Mouse (Mus musculus) adrenal gland, adult 18-20 months (tissue): ENCODE measurements around the gene G6pdx. TPM values are rescaled to one million over a fixed set of nuclear protein-coding genes. Genes with fewer than 3 reads are reported as not detected.

Experiments used
- DNase-seq, 2 experiments: peaks; one replicate each; pipeline ENCODE4 v3.0.0; 2021 to 2022; ENCODE audit warnings: low spot score in 2 of 2
- long read RNA-seq, 2 experiments: library from polyadenylated mRNA; stranded (forward); transcript quantifications; one replicate each; pipeline ENCODE4 v2.0.0; 2021
- total RNA-seq, 2 experiments: library from RNA; stranded (reverse); gene quantifications; 1 replicate in 1 of 2; 2 replicates in 1 of 2; pipeline ENCODE4 v1.2.3; 2021

G6pdx gene
- total RNA-seq: 100 to 1,000 TPM; 195 to 261 TPM
- long read RNA-seq, experiment 1, transcript G6pdx-201 (13 exons, 2,652 nt): major isoform, 99 of 110 reads
- long read RNA-seq, experiment 1, partial matches to known transcripts: 8 of 110 reads
- long read RNA-seq, experiment 1, other reads (novel, unspliced or antisense): 3 of 110 reads
- long read RNA-seq, experiment 2, transcript G6pdx-201 (13 exons, 2,652 nt): major isoform, 68 of 99 reads
- long read RNA-seq, experiment 2, partial matches to known transcripts: 29 of 99 reads
- long read RNA-seq, experiment 2, other reads (novel, unspliced or antisense): 1 of 99 reads

- peak; percentile 80 for DNase-seq
These were observed at the start of gene G6pdx for GRCm38 (mm10) chrX:74428826-74429276. TSS of gene G6pdx (minus strand) at chrX:74429194.

DNA sequence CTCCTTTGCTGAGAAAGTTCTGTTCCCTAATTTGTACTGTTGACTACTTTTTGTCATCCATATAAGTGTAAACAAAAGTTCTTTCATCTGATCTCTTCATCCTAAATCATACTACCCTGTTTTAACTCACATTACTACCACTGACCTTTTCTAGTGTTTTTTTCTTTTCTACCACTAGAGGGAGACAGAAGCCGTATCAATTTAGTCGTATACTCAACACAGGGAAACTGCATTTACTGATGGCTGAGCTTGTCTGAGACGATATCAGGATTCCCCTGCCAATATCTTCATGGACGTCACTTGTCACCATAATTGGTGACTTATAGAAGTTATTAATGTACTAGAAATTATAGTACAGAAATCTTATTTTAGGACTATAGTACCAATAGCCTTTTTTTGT, 23.8 kb upstream of the G6pdx start:
- no peak for DNase-seq

DNA sequence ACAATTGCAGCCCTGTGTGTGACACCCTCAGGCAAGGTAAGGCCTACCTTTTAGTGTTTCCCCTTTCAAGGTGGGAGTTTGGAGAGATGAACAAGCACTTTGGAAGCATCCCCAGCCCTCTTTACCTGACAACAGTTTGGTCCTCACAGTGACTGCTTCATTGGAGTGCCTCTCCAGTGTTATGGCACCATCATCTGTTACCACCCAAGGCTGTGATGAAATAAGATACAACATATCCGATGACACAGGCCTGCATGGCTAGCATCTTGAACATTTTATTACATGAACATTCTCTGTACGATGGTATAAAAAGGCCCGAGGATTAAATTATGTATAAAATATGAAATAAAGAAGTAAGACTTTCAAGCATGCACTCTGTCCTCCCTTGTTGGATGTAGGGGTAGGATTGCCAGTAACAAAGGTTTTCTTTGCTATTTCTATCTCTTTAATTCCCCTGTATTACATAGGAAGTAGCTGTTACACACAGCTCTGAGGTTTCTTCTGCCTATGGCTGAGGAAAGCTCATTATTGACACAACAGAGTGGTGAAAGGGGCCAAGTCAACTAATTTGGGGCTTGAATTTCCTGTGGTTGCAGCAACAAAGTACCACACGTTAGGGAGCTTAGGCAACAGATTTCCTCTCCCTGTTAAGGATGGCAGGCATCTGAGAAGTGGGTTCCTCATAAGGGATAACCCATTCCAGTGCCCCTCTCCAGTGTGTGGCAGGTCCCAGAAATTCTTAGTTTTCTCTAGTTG, 22.3 kb upstream of the G6pdx start:
- no peak for DNase-seq

DNA sequence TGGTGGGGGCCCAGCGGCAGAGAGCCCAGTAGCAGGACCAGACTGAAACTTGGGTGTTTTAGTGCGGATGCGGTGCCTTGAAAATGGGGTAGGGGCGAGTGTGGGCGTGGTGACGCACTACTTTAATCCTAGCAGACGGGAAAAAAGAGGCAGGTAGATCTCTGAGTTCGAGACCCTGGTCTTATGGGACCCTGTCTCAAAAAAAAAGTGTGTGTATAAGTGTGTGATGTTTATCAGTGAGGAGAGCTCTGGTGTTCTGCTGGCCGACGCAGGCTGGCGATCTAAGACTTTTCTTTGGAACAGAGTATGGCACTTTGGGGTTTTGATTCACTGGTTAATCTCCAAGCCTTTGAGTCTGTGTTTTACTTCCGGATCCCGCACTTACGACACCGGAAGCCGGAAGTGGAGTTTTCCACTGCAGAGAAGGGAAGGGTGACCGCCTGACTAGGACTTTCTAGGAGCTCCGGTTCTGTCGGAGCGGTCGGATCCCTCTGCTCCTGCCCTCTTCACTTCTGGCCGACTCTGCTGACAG, 362 bp upstream of the G6pdx start:
- peak; percentile 48 to 56 for DNase-seq

DNA sequence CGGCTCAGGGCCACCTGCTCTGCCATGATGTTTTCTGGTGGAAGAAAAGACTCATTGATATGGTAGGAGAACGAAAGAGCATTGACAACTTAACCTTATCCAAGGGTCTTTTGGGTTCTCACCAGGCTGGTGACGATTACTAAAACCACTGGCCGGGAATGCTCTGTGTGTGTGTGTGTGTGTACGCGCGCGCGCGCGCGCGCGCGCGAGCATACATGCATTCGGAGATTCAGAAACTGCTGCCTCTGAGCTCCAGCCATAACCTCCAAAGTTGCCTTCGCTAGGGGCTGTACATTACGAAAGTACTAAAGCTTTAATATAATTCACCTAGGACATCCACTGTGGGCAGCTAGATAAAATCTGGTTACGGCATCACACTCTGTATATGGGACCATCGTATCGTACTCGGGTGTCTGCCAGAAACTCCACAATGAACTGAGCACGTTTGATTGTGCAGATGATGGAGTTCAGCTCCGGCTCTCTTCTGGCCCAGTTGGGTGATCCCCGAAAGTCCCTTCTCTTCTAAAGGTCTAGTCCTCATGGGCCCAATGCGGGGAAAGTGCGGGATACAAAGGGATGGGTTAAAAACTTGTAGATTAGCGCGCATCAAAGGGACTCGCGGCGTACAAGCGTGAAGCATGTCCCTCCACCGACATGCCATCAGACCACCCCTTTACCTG, 708 bp downstream of the G6pdx start:
- DNase-seq: no peak

DNA sequence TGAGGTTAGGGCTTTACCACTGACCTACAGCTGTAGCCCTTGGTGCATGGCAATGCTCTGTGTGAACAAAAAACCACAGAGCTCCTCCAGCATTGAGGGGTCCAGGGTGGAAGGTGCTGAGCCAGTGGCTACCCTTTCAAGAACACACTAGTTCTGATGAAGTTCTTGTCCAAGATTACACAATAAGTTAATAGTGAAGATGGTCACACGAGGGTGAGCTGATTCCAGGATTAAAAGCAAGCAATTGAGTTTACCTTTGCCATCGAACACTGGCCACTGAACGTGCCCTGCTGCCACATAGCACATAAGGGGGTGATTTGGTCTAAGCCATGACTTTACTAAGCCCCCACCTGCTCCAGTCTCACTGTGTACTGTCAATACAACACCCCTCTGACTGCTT, 1.9 kb downstream of the G6pdx start:
- no peak for DNase-seq

- DNase-seq: no peak
These were observed 2.7 kb downstream of the G6pdx start for GRCm38 (mm10) chrX:74426256-74426655.

- DNase-seq: peak; percentile 39 to 64
These were observed 3.8 kb downstream of the G6pdx start for GRCm38 (mm10) chrX:74425195-74425594.

DNA sequence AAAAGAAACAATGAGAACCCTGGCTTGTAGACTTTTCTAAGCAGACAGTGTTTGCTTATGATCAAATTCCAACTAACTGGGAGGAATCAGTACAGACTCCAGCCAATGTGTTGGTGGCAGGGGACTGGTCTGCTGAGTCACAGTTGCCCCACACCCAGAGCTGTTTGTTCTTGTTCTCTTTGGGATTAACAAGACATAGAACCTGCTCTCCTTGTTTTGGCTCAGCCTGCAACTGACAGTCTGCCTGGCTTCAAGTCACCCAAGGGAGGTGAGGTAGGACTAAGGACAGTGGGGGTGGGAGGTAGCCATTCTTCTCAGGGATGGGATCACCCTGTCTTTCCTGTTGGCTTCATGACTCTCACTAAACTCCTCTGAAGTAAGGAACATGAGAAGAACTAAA, 4.6 kb downstream of the G6pdx start:
- no peak for DNase-seq

DNA sequence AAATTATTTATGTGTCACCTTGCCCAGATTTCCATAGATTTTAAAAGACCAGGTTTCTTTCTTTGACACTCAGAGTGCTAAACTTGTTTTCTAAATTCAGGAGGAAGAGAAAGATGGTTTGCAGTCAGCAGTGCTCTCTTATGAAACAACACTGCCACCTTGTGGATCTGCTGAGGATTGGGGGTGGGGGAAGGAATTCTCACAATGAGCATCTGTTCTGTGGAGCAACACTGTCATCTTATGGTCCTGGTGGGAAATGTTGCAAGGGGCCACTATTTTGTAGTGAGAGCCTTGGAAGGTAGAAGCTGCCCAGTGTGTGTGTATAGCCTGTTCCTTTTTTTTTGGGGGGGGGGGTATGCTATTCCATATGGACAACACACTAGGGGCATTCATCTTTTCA, 15.6 kb downstream of the G6pdx start:
- DNase-seq: peak in 1 of 2 experiments; percentile 39

DNA sequence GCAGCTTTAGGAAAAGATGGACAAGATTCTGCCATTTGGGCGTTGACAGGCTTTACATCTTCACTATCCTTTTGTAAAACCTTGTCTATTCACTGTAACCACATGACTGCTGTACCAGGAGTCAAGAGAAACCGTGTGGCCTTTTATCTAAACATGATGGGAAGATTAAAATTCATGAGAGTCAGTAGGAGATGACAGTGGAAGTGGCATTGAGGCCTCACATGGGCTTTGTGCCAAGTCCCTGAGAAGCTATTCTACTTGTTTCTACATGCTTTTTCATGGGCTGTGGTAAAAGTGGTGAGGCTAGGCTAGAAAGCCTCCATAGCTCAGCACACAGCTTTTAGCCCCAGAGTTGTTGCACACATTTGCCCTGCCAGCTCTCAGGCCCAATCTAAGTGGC, 20.7 kb downstream of the G6pdx start:
- DNase-seq: no peak

DNA sequence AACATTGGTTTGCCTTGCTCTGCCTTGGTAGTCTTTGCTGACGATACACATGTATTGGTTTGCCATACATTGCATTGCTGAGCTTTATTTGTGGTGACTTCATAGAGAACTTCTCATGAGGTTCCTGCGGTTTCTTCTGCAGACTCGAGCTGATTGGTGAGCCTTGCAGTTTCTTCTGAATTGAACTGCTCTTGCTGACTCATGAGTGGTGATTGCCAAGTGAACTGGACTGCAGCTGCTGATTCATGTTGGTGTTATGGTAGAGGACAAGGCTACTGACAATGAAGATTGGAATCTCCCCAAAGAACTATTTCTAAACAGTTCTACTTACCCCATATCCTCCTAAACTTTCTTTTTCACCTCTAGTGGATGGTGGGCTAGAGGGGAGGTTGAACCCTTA, 28.9 kb downstream of the G6pdx start:
- DNase-seq: no peak

DNA sequence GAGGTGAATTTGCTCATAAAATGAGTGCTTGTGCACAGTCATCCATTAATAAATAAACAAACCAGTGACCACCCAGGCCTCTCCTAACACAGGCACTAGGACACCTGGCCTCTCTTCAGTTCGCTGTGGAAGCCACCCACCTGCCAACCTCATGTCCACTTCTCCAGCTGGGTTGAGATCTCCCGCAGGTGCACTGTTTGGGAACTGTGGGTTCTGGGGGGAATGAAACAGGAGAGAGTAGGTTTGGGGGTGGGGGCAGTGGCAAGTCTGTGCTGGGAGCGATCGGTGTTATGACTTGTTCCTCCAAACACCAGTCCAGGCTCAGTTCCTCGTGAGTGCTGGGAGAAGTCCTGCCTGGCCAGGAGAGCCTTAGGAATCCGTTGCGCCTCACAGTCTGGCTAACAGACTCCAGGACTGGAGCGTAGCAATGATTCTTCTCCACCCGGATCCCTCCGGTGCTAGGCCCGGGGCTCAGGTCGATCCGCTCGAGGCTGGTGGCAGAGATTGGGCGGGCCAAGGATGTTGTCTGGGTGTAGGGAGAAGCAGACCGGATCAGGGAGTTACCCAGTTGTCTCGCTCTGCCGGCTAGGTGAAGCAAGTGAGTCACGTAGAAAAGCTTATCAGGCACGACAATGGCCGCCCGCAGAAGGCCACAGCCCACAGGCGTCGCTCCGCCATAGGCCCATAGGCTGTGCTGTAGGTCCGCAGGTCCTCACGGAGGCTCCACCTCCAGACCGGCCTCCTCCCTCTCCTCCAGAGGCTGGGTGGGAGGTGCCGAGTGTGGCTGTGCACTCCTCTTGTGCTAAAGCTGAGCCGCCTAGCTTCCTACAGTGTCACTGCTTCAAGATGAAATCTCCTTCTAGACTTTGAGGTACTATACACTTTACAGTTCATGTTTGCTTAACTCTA, 36.2 kb downstream of the G6pdx start, which contains the start of the genes Fam3a and Ikbkg:
Gene Fam3a, minus strand, starts transcription at position 738 of the 909 bp plus-strand sequence.
Gene Ikbkg, plus strand, starts transcription at position 756 of the 909 bp plus-strand sequence.
- peak; percentile 60 to 65 for DNase-seq

DNA sequence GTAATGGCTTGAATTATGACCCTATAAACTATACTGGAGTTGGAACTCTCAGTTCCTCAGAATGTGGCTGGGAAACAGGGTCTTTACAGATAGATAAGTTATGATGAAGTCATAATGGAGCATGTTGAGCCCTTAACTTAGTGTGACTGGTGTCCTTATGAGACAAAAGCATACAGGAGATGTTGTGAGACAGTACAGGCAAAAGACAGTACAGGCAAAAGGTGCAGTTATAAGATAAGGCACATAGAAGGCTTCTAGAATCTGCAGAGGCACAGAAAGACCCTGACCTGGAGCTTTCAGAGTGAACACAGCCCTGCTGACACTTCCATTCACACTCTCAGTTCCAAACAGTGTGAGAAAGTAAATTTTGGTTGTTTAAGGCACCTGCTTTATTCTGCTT, 40.8 kb downstream of the G6pdx start:
- DNase-seq: no peak

- DNase-seq: no peak
These were observed 44.5 kb downstream of the G6pdx start for GRCm38 (mm10) chrX:74384451-74384850.

DNA sequence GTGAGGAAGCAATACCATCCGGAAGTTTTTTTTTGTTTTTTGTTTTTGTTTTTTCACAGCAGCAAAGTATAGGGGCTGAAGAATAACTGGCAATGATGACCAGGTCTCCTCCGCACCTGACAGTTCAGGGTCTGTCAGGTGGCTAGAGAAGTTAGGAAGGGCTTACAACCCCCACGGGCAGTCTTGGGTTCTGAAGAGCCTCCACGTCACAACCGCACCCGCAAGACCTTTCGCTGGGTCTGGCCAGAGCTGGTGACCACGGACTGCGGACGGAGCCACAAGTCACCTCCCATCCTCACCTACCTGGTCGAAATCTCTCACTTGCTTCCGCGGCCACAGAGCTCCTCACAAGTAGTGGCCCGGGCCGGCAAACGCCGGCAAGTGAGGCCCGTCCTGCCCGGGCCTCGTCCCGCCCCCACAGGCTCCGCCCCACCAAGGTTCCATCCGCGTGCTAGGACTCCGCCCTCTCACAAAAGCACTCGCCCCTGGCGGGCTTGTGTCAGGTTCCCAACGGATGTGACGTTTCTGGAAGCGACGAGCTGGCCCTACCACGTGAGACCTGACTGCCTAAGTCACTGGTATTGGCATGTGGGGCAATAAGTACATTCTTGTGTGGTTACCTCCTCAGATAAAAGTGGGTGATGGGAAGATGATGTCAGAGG, 56.0 kb downstream of the G6pdx start, which contains the start of the genes Ubl4a and Slc10a3:
Gene Ubl4a, minus strand, starts transcription at position 331 of the 662 bp plus-strand sequence.
Gene Slc10a3, minus strand, starts transcription at position 462 of the 662 bp plus-strand sequence.
- DNase-seq: peak; percentile 72 to 73

DNA sequence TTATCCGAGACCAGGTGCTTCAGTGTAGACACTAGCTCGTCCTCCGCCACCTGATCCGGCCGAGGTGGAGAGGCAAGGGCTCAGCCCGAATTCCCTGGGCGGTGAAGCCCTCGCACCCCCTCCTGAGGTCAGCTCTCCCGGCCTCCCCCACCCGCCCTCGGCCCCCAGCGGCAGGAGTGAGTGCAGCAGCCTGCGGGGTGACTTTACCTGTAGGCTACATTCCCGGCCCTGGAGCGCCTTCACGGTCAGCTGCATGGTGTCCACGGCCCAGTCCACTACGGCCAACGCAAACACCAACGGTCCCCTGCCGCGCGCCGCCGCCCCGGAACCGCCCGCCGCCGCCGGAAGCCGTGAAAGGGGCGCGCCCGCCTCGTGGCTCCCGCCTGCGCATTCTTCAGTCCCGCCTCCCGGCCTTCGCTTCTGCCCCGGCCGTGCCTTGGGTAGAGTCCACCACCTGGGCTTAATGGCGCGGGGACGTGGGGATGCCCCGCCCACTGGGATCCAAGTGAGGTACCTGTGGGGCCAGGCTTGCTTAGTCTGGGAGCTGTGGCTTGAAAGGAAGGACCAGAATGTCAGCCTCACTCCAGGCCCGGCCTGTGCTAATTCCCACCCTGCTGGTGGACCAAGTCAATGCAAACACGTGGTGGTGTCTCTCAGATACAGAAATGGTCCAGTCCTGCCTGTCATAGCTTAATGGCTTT, 60.6 kb downstream of the G6pdx start:
- peak; percentile 70 to 73 for DNase-seq

- no peak for DNase-seq
These were observed 61.5 kb downstream of the G6pdx start for GRCm38 (mm10) chrX:74367512-74367911.
